Mouse (Mus musculus) megakaryocyte, adult 5-6 weeks (primary cell): ENCODE results near the gene Gm14124. TPM values are rescaled to one million over a fixed set of nuclear protein-coding genes. Genes with fewer than 3 reads are reported as not detected.
"Not testable (repeated sequence)": the region's sequence is repeated elsewhere in the genome, so short reads cannot be mapped to it uniquely, and the experiment has no call there.

ENCODE experiments used
- ATAC-seq: 2 replicates; pipeline ENCODE4 v1.8.0; 2016; ENCODE audit warnings: mild to moderate bottlenecking, inconsistent platforms; ENCODE audit not compliant: poor library complexity, severe bottlenecking
- total RNA-seq, 2 experiments: library from RNA; stranded (forward) in 1 of 2; stranded (reverse) in 1 of 2; fragments of 153-499, 151-499 nt in 1 of 2; fragments of 221-1000, 200-1000 nt in 1 of 2; gene quantifications; 2 replicates each; pipeline versions ENCODE4 v1.2.3 to v1.2.4; 2015 to 2017

The Gm14124 gene
- total RNA-seq (2015) (not detected in 2 replicates), total RNA-seq (2017) (not detected in 2 replicates)

- ATAC-seq, result 0 out of 2 replicates have a peak, but pooled peaks have one; percentile 10
Observed at GRCm38 (mm10) chr2:150257291-150257690, at the start of gene Gm14124. Gm14124 (plus strand) TSS chr2:150257517.

GRCm38 (mm10) chr2:150217600-150218362 lies 39.5 kb upstream of the Gm14124 start, which contains the start of gene Zfp937:
Zfp937 (plus strand) TSS chr2:150218073.
- peak; percentile 87 for ATAC-seq

- not testable (repeated sequence) for ATAC-seq
Observed at GRCm38 (mm10) chr2:150218363-150218725, 39.0 kb upstream of the Gm14124 start.

- not testable (repeated sequence) for ATAC-seq
Observed at GRCm38 (mm10) chr2:150223263-150223662, 34.1 kb upstream of the Gm14124 start.

- ATAC-seq, result no peak
Observed at GRCm38 (mm10) chr2:150243211-150243610, 14.1 kb upstream of the Gm14124 start.

- not testable (repeated sequence) for ATAC-seq
Observed at GRCm38 (mm10) chr2:150255491-150255890, 1.8 kb upstream of the Gm14124 start, which contains the start of gene Gm21994. Gm21994 (minus strand) TSS chr2:150255591.

GRCm38 (mm10) chr2:150256861-150257260 lies 456 bp upstream of the Gm14124 start:
- ATAC-seq, result not testable (repeated sequence)

- peak; percentile 52 for ATAC-seq
Observed at GRCm38 (mm10) chr2:150293669-150294068, 36.4 kb downstream of the Gm14124 start.

- no peak for ATAC-seq
Observed at GRCm38 (mm10) chr2:150299096-150299495, 41.8 kb downstream of the Gm14124 start.

- peak; percentile 53 for ATAC-seq
Observed at GRCm38 (mm10) chr2:150307183-150307773, 50.0 kb downstream of the Gm14124 start.

- peak; percentile 84 for ATAC-seq
Observed at GRCm38 (mm10) chr2:150310952-150311884, 53.9 kb downstream of the Gm14124 start.

GRCm38 (mm10) chr2:150316140-150316539 lies 58.8 kb downstream of the Gm14124 start:
- no peak for ATAC-seq

GRCm38 (mm10) chr2:150318973-150319372 lies 61.7 kb downstream of the Gm14124 start:
- ATAC-seq, result peak; percentile 15; the same call in 1 of the 2 replicates

Other genes starting within 250 kb of the Gm14124 start
- gene Zfp120, start 120.8 kb upstream of the Gm14124 start, total RNA-seq (2015), result 18.4 and 25.2 TPM in 2 replicates
- gene Zfp120, start 120.8 kb upstream of the Gm14124 start, total RNA-seq (2017), result 31.3 and 42.7 TPM in 2 replicates
- not detected in 2 replicates for gene Gm10770, start 77.8 kb upstream of the Gm14124 start, total RNA-seq (2015)
- not detected in 2 replicates for gene Gm10770, start 77.8 kb upstream of the Gm14124 start, total RNA-seq (2017)
- gene Gm14139, start 75.8 kb upstream of the Gm14124 start, total RNA-seq (2015), result not detected in 2 replicates
- gene Gm14139, start 75.8 kb upstream of the Gm14124 start, total RNA-seq (2017), result not detected in 2 replicates
- 1.8 and 2.5 TPM in 2 replicates for gene Zfp937, start 39.4 kb upstream of the Gm14124 start, total RNA-seq (2015)
- 2.2 and 2.8 TPM in 2 replicates for gene Zfp937, start 39.4 kb upstream of the Gm14124 start, total RNA-seq (2017)
- gene Gm21994, start 1.9 kb upstream of the Gm14124 start, total RNA-seq (2015), result 2.8 and 4.4 TPM in 2 replicates
- 3.5 and 6.2 TPM in 2 replicates for gene Gm21994, start 1.9 kb upstream of the Gm14124 start, total RNA-seq (2017)
- gene Gm10130, start 66.2 kb downstream of the Gm14124 start, total RNA-seq (2015), result 1.7 TPM in 1 of 2 replicates, not detected in the other
- 1.6 and 2.2 TPM in 2 replicates for gene Gm10130, start 66.2 kb downstream of the Gm14124 start, total RNA-seq (2017)
- gene 3300002I08Rik, start 105.2 kb downstream of the Gm14124 start, total RNA-seq (2015), result 2.7 and 5.6 TPM in 2 replicates
- gene 3300002I08Rik, start 105.2 kb downstream of the Gm14124 start, total RNA-seq (2017), result 7.2 and 11.2 TPM in 2 replicates
- 1.9 and 3.3 TPM in 2 replicates for gene Zfp442, start 194.0 kb downstream of the Gm14124 start, total RNA-seq (2015)
- 2.4 and 2.6 TPM in 2 replicates for gene Zfp442, start 194.0 kb downstream of the Gm14124 start, total RNA-seq (2017)
- not detected in 2 replicates for gene Zfp345, start 227.6 kb downstream of the Gm14124 start, total RNA-seq (2015)
- 0.20 and 0.22 TPM in 2 replicates for gene Zfp345, start 227.6 kb downstream of the Gm14124 start, total RNA-seq (2017)